Mouse (Mus musculus) adrenal gland, adult (tissue): ENCODE results near the gene Lgals3bp.
A peak's percentile ranks its signal among the peaks of the same experiment; 100 is the strongest.

Source experiments
- DNase-seq, 2 experiments: peaks; one replicate each; pipeline ENCODE4 v3.0.0; 2022 to 2023; ENCODE audit warnings: low spot score in 1 of 2; ENCODE audit not compliant: inconsistent age in 2 of 2

The Lgals3bp gene

DNA sequence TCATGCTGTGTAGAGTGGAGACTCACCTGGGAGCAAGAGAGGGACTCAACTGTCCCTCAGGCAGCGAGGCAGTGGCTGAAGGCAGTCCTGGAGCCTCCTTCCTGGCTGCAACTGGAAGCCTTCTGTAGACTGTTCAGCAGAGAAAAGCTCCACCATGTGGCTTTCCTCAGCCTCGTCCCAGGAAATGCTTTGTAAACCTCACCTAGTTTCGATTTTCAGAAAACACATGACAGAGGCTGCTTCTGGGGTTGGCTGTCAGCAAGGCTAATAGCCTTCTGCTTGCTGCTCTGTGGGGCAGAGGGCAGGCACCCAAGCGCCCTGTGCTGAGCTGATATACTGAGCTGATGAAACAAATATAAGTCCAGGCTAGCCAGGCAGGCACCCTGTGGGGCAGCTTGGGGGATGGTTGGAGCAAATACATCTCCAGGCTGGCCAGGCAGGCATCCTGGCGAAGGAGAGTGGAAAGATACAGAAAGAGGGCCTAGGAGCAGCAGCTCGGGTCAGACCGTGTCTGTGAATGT, at the start of gene Lgals3bp:
Lgals3bp (minus strand) TSS at position 333 of the 521 bp plus-strand sequence.
- peak; percentile 74 to 90 for DNase-seq

DNA sequence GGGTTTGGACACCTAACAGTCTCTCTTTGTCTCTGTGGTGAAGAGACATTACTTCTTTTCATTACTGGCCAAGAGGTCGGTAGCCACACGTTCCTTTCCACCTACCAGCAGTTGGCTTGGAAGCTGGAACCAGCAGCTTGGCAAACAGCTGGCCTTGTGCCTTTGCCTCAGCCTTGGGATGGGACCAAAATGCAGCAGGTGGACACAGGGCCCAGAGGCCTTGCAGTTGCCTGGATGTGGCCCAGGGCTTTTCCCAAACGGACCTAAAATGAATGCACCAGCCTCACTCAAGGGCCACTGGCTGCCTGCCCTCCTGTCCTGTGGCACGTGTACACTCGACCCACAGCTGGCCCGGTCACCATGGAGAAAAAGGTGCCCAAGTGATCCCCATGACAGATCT, 49.3 kb upstream of the Lgals3bp start:
- peak in 1 of 2 experiments; percentile 74 for DNase-seq

- peak in 1 of 2 experiments; percentile 47 for DNase-seq
Observed at GRCm38 (mm10) chr11:118448385-118448784, 46.5 kb upstream of the Lgals3bp start.

DNA sequence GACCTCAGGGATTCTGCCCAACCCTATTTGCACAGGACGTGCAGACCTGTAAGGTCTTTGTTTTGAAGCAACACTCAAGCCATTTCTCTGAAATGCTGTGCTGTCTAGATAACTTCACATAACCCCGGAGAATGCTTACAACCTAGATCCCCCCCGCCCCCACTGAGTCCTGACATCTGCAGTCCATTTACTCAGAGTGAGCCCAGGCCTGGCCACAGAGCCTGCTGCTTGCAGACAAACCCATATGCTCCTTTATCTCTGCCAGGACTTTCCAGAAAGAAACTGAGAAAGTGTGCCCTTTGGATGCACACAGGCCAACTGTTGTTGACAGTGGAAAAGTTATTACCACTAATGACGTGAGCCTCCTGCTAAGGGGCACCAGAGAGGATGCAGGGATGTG, 45.5 kb upstream of the Lgals3bp start:
- no peak for DNase-seq

- DNase-seq, result peak; percentile 57 to 86
Observed at GRCm38 (mm10) chr11:118445843-118446242, 44.0 kb upstream of the Lgals3bp start.

DNA sequence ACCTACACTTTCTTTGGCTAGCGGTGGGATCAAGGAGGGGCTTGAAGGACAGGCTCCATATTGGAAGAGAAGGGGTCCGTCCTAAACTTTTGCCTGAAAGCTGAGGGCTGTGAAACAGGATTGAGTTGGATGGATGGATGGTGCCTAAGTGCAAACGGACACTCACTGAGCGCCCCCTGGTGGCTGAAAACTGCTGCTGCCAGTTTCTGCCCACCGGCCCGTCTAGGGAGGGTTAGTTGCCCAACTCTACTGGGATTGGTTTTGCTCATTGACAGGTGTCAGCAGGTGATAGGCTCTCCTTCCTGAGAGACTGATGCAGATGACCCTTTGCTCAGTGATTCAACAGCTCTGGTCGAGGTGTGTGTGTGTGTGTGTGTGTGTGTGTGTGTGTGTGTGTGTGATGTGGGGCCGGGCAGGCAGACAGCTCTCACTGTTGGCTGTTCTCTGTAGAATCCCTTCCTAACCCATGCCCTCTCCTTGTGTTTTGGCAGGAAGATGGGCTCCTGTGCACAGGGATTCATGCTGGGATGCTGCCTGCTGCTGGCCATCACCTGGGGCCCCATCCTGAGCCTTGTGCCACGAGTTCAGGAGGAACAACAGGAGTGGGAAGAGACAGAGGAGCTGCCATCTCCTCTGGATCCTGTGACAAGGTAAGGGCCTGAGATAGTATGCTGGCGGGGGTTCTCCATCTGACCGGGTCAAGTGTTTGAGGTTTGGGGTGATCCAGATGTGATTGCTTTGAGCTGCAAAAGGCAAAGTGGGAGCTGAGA, 41.5 kb upstream of the Lgals3bp start:
- DNase-seq, result peak; percentile 69 to 89

- DNase-seq, result no peak
Observed at GRCm38 (mm10) chr11:118442691-118443090, 40.8 kb upstream of the Lgals3bp start.

DNA sequence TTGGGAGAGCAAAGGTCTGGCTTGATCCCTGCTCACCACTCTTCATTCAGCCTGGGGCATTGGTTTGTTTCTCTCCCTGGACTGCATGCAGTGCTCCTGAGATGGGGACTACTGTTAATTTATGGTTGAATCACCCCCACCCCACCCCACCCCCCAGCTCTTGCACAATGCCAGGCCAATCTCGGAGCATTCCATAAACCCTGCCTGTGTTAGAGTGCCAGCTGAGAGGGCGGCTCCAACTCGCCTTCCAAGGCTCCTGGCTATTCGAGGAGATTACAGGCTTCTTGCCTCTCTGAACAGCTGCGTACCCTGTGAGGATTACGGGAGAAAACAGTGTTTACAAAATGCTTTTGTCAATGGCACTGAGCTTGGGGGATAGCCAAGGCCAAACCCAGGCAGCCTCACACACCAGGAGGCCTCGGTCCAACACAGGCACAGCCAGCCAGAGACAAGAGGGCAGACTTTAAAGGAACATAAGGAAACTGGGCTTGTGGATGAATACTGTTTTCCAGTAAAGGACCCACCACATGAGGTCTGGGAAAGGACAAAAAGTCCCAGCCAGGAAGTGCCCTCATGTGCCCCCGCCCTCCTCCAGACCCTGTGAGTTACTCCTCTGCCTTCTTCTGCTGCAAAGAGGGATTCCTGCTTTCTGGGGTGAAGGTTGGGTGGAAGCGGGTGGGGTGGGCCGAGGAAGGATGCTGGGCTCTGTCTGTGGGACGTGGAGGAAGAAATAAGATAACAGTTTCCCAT, 36.9 kb upstream of the Lgals3bp start:
- peak; percentile 36 to 82 for DNase-seq

DNA sequence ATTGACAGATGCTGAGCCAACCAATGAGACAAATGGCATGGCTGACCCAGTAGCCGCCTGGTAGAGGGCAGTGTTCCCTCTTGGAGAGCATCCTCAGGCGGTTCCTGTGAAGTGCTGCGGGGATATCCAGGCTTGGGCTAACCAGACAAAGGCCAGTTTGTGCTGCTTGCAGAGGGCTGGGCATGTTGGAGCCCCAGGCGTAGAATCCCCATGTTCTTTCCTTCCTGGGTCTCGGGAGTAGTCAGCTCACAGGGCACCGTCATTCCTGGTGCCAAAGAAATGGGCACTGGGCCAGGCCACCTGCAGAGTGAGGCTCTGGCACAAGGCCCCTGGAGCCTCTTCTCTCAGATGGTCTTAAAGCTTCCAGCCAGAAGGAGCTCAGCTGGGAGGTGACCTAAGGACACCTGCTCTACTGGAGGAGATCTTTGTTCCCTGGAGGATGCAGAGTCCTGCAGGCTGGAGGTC, 34.6 kb upstream of the Lgals3bp start:
- peak in 1 of 2 experiments; percentile 41 for DNase-seq

- no peak for DNase-seq
Observed at GRCm38 (mm10) chr11:118434093-118434492, 32.2 kb upstream of the Lgals3bp start.

DNA sequence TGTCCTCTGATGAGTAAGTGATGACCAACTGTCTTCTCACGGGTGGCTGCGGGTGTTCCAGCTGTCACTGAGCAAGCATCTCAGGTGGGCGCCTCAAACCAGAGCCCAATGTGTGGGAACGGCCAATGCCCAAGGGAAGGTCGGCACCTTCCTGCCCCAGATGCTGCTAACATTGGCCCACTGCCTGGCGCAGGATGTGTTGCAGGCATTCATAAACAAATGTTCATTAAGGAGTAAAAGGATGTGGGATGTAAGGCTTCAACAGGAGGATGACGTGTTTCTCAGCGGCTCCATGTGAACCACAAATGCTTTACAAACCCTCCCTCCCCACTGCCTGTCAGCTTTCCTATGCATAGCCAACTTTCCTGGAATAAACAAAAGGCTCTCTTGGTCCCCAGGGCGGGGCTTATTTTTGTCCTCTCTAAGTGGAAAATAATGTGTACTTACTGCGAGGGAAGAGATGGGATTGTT, 31.5 kb upstream of the Lgals3bp start:
- DNase-seq, result no peak

DNA sequence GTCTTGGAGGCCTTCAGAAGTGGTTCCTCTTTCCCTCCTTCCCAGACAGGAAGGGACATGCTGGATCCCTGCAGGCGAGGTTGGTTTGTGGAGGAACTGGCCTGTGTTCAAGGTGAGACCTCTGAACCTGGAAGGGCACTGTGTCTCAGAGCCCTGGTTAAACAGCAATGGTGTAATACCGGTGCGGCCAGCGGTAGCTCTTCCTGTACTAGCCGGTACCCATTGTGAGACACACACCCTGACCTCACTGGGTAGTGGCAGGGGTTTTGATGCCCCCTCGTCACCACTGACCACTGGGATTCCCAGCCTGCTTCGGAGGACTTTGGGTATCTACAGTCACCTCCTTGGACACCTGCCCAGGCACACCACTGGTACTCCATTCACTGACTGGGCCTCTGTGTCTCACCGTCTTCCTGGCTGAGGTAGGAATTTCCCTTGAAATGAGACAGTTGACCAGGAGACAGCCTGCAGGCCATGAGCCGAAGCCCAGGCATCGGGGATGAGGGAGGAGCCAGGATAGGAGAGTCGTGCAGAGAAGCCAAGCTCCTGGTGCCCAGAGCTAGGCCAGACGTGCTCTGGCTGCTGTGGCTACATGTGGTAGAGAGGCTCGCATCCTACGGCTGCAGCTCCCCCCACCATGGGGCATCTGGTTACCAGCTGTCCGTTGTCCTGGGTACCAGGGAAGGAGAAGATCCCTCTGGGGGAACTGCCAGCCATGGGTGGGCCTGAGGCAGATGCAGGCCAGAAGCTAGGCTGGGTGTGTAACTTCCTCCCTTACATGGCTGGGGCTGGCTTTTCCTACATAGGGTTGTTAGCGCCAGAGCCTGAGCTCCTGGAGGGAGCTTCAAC, 29.4 kb upstream of the Lgals3bp start:
- DNase-seq, result peak; percentile 42 to 73

DNA sequence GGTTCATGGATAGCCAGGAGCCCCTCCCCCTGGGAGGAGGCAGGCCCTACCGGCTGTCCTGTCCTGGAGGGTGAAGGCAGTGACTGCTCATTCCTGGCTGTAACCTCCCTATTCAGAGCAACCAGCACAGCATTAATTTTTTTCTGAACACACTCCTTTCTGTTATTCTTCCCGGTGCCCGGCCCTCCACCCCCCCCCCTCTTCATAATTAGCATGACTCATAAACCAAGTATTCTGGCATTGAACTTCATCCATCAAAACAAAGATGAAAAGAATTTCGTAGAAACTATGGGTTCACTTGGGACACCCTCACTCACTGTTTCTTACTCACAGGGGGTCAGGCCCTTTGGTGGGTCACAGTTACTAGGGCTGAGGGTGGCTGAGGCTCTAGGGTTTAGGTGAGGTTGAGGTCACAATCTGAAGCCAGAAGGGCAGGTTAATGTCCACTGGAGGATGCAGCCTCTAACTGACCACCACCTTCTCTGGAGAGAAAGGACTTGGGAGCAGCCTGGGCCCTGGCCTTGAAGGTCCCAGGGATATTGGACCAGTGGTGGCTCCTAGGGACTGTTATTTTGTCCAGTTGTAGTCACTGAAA, 28.5 kb upstream of the Lgals3bp start:
- peak; percentile 50 to 84 for DNase-seq

GRCm38 (mm10) chr11:118428944-118429709, 27.2 kb upstream of the Lgals3bp start:
- DNase-seq, result peak in 1 of 2 experiments; percentile 70

- DNase-seq, result peak in 1 of 2 experiments; percentile 71
Observed at GRCm38 (mm10) chr11:118428460-118428868, 26.6 kb upstream of the Lgals3bp start.

DNA sequence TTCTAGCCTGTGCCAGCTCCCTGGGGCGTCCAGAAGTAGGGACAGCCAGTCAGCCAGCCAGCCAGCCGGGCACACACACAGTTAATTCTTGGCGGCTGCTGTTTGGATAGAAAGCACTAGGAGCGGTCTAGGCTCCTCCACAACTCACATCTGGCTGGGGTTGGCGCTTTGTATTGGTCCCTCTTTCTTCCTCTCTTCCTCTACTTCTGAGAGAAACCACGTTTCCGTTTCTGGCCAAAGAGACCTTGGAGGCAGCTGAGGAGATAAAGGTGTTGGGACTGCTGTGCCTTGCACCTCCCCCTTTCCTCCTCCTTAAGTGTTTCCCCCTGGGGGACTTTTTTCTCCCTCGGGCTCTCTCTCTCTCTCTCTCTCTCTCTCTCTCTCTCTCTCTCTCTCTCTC, 26.1 kb upstream of the Lgals3bp start, which contains the start of gene C1qtnf1:
C1qtnf1 (plus strand) TSS at position 218 of the 400 bp plus-strand sequence.
- DNase-seq, result peak in 1 of 2 experiments; percentile 69

GRCm38 (mm10) chr11:118427266-118427779, 25.4 kb upstream of the Lgals3bp start:
- DNase-seq, result no peak

DNA sequence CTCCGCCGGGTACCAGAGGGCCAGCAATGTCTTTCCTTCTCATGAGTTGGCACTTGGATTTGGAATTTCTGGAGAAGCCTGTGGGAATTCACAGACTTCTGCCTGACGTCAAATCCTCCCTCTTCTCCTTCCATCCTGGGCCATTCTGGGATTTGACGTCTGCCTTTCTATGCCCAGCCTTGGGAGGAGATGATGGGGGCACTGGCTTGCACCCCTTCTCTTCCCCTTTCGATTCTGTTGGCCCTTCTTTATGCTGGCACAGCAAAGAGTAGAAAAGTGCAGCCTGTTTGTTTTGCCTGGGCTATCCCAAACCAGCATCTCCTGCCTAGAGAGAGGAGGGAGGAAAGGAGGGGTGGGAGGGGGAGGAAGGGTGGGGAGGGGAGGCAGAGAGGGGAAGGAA, 24.9 kb upstream of the Lgals3bp start:
- DNase-seq, result no peak

- DNase-seq, result no peak
Observed at GRCm38 (mm10) chr11:118424621-118425335, 22.9 kb upstream of the Lgals3bp start.
